Mouse (Mus musculus): ENCODE results near the gene Tmem107. TPM values are rescaled to one million over a fixed set of nuclear protein-coding genes. Genes with fewer than 3 reads are reported as not detected.
"Not testable (repeated sequence)": the region's sequence is repeated elsewhere in the genome, so short reads cannot be mapped to it uniquely, and the experiment has no call there.

Gene Tmem107
- polyA plus RNA-seq, 1 experiment from 2014 or later: 55.1 TPM

DNA sequence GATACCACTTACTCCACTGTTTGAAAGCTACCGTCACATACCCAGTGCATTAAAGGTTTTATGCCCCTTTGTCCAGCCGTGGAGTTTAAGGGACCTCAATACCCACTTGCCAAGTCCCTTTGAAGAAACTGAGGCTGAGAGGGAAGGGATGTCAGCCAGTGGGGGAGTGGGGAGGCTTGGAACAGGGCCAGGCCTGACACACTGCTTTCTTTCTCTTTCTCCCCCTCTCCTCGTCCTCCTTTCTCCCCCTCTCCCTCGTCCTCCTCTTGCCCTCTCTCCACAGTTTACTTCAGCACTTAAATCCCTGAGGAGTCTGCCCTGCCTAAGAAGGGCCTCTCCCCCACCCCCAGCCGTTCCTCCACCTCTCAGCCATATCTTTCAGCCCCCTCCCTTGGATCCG lies 19.8 kb downstream of the Tmem107 start:
- H3K36me3 ChIP-seq (ENCODE audit: poor library complexity, severe bottlenecking): peaks cover 26% of the 10 kb centered on the region
- no peaks in the 10 kb centered on the region for H3K27me3 ChIP-seq
- ATAC-seq: no peak
- no peak overlapping the region for H3K4me3 ChIP-seq
- no peak overlapping the region; the same call in none of the 2 replicates for H3K27ac ChIP-seq
- H3K9ac ChIP-seq: peak overlapping the region; percentile 99
- 64% methylated on average over 5 of the region's 6 CpGs for WGBS
- H3K9me3 ChIP-seq (replicated peaks): no peaks in the 10 kb centered on the region
- H3K4me1 ChIP-seq: peaks cover 36% of the 10 kb centered on the region
- peak overlapping the region; percentile 99 for H3K4me2 ChIP-seq

DNA sequence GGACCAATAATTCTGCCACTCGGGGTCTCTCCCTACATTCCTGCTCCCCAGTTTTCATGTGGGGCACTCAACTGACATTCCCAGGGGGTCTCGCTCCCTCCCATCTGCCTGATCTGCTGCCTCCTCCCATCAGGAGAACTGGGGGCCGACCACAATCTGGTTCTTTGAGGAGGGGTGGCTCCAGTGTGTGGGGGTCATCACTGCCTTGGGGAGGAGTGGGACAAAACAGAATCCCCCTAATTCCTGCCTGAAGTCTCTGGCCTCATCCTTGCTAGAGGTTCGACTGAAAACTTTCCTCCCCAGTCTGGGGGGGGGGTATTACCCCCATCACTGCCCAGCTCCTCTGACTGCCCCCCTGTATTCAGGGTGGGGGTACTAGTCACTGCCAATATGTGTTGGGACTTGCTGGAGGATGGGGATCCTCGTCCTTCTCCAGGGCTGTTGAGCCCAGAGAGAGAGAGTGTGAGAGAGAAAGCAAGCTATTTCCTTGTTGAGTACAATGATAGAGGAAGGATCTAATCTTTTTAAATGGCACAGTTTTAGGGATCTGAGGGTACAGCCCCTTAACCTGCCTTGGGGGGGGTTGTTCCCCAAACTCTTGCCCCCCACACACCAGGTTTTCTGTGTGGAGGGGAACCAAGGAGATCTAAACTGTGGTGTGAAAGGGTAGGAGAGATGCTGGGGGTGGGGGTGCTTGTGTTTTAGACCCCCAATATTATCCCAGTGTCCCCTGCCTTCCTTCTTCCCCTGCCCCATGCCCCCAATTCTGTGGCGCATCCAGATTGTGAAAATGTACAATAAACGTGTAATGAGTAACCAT lies 21.2 kb downstream of the Tmem107 start:
- peaks cover 26% of the 10 kb centered on the region for H3K36me3 ChIP-seq (ENCODE audit: poor library complexity, severe bottlenecking)
- ATAC-seq: no peak
- no peak overlapping the region for H3K9ac ChIP-seq
- no peaks in the 10 kb centered on the region for H3K27me3 ChIP-seq
- H3K9me3 ChIP-seq (replicated peaks): no peaks in the 10 kb centered on the region
- no peak overlapping the region for H3K4me3 ChIP-seq
- no peak overlapping the region for H3K27ac ChIP-seq
- H3K4me1 ChIP-seq: peaks cover 50% of the 10 kb centered on the region
- no peak overlapping the region for H3K4me2 ChIP-seq
- 66% methylated on average over 7 of the region's 7 CpGs for WGBS

DNA sequence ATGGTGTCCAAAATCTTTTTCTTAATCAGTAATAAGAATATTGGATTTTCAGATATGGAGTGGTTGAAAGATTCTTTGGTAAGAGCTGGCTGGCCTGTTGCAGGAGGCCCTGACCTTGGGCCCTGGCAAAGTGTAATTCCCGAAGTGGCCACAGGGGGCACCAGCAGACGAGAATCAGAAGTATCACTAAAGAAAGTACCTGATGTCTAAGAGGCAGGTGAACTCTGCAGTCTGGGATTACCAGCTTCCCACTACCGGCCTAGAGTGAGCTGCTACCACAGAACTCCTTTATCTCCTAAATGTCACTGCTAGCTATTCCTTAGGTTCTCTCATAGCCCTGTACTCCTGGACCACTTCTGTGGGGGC lies 21.8 kb downstream of the Tmem107 start:
- Histone ChIP-seq H3K4me2 (no peak overlapping the region), H3K36me3 (ENCODE audit: poor library complexity, severe bottlenecking) (peaks cover 26% of the 10 kb centered on the region), H3K27ac (no peak overlapping the region), H3K9ac (no peak overlapping the region), H3K4me1 (peaks cover 54% of the 10 kb centered on the region), H3K27me3 (no peaks in the 10 kb centered on the region), H3K9me3 (replicated peaks) (no peaks in the 10 kb centered on the region), H3K4me3 (no peak overlapping the region)
- ATAC-seq: no peak
- WGBS: 2% methylated on average over 3 of the region's 3 CpGs

DNA sequence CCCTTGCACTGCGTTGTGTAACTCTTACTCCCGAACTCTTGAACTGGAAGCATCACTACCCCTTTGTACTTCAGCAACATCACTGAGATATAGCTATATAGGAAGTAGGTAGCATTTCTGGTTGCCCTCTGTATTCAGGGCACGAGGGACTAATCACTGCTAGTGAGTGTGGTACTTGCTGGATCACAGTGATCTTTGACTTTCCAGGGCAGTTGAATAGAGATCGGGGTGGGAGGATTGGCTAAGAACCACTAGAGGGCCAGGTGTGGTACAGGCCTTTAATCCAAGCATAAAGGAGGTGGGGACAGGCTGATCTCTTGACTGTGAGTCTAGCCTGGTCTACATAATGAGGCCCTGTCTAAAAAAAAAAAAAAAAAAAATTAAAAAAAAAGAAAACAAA lies 22.3 kb downstream of the Tmem107 start:
- no peaks in the 10 kb centered on the region for H3K27me3 ChIP-seq
- no peak overlapping the region for H3K4me2 ChIP-seq
- 91% methylated on average over 4 of the region's 4 CpGs for WGBS
- ATAC-seq: no peak
- H3K4me1 ChIP-seq: peaks cover 58% of the 10 kb centered on the region
- H3K9ac ChIP-seq: no peak overlapping the region
- no peak overlapping the region for H3K4me3 ChIP-seq
- no peaks in the 10 kb centered on the region for H3K9me3 ChIP-seq (replicated peaks)
- peaks cover 26% of the 10 kb centered on the region for H3K36me3 ChIP-seq (ENCODE audit: poor library complexity, severe bottlenecking)
- H3K27ac ChIP-seq: no peak overlapping the region

DNA sequence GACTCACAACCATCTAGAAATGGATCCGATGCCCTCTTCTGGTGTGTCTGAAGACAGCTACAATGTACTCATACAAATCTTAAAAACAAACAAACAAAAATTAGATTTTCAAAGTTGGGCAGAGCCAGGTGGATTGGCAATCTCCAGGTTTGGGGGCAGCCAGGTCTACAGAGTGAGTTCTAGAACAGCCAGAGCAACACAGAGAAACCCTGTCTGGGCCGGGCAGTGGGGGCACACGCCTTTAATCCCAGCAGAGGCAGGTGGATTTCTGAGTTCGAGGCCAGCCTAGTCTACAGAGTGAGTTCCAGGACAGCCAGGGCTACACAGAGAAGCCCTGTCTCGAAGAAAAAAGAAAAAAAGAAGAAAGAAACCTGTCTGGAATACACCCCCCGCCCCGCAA lies 23.2 kb downstream of the Tmem107 start:
- H3K9me3 ChIP-seq (replicated peaks); H3K4me2 ChIP-seq; H3K9ac ChIP-seq; H3K27ac ChIP-seq; ATAC-seq; H3K4me3 ChIP-seq; H3K27me3 ChIP-seq: not testable (repeated sequence)
- peaks cover 26% of the 10 kb centered on the region for H3K36me3 ChIP-seq (ENCODE audit: poor library complexity, severe bottlenecking)
- peaks cover 65% of the 10 kb centered on the region for H3K4me1 ChIP-seq
- WGBS: 88% methylated on average over 7 of the region's 7 CpGs

DNA sequence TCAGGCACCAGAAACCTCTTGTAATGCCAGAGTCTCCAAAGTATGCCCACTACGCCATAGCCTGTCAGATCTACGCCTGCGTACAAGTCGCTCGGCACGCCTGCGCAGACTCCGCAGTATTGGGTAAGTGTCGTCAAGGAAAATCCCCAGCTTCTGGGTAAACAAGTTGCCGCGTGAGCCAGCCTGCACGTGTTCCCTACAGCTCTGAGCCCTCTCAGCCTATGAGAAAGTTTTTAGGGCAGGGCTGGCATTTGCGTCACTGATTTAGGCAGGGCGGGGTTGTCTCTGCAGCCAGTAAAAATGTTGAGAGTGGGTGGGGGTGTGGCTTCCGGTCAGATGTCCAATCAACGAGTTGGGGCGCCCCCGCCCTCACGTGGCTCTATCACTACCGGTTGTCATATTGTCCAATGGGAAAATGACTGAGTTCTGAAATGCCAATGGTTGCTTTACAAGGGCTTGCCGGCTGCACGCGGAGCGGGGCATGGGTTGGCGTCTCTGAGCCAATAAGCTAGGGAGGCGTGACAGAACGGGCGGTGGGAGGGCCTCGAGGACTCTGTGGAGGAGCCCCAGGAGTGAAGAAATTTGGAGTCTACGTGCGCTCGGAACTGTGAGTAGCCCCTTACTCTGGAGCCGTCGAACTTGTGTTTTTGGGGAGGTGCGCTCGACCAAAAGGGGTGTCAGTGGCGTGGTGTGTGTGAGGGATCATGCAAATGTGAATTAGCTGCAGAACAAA lies 24.3 kb downstream of the Tmem107 start, which contains the start of gene Per1:
TSS of gene Per1 (plus strand) at position 521 of the 733 bp plus-strand sequence.
- peaks cover 64% of the 10 kb centered on the region for H3K4me1 ChIP-seq
- H3K9me3 ChIP-seq (replicated peaks): no peaks in the 10 kb centered on the region
- peak within 1 kb of the TSS; percentile 53 for H3K9ac ChIP-seq
- H3K4me3 ChIP-seq: peak within 1 kb of the TSS; percentile 43
- ATAC-seq: peak; percentile 95
- under 1% methylated on average over 37 of the region's 37 CpGs for WGBS
- peak within 1 kb of the TSS; percentile 75 for H3K27ac ChIP-seq
- peaks cover 22% of the 10 kb centered on the region for H3K36me3 ChIP-seq (ENCODE audit: poor library complexity, severe bottlenecking)
- H3K4me2 ChIP-seq: peak within 1 kb of the TSS; percentile 93
- H3K27me3 ChIP-seq: no peaks in the 10 kb centered on the region

DNA sequence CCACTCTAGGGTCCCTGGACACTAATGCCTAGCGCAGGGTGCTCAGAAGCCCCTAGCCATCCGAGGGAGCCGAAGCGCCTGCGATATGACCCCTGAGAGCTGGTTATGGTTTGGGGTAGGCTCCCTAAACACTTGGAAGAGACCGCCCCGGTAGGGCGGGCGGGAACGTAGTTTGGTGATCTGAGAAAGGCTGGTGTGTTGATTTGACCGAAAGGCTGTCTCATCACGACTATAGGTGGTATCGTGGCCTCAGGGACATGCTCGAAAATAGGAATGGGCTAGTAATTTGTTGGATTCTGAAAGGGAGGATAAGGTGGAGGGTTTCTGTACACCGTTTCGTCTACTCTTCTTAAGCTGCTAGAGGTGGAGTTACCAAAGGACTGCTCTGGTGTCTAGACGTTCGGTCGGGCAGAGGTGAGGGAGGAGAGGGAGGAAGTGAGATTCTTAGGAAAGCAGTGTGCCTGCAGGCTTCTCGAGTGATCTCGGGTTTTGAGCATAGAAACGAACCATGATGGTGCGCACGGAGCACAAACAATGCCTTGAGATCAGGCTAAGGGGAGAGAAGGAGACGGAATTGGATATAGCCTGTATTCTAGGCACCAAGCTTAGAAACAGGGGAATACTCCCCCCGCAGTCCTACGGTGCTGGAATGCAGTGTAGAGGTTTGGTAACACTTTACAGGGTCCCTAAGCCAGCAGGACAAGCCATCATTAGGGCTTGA lies 25.1 kb downstream of the Tmem107 start:
- no peaks in the 10 kb centered on the region for H3K9me3 ChIP-seq (replicated peaks)
- H3K4me3 ChIP-seq: peak overlapping the region; percentile 43
- peak overlapping the region; percentile 93 for H3K4me2 ChIP-seq
- H3K4me1 ChIP-seq: peaks cover 64% of the 10 kb centered on the region
- no peak for ATAC-seq
- peak overlapping the region; percentile 54; the same call in 1 of the 2 replicates for H3K27ac ChIP-seq
- 2% methylated on average over 27 of the region's 27 CpGs for WGBS
- H3K27me3 ChIP-seq: no peaks in the 10 kb centered on the region
- H3K36me3 ChIP-seq (ENCODE audit: poor library complexity, severe bottlenecking): peaks cover 18% of the 10 kb centered on the region; the same call in 1 of the 2 replicates
- peak overlapping the region; percentile 53 for H3K9ac ChIP-seq

DNA sequence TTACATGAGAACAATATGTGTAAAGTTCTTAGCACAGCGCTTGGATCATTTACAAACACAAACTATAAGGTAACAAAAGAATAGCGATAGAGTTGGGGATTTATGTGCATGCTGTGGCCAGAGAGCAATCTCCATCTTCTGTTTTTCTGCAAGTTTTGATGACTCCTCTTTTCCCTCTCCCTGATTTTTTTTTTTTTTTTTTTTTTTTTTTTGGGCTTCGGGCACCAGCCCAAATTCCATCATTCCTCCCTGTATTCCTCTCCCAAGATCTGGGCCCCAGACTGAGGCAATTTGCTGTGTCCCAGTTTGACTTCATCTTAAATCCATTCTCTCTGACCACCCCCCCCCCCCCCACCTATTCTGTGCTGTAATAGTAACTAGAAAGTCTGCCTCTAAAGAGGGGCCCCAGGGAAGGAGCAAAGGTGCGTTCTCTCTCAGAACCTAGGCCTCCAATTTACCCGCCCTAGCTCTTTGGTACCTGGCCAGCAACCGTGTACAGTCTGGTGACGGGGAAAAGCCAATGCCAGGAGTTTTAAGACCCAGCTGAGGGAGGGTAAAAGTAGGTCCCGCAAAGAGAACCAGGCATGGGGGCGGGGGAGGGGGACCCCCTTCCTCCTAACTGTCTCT lies 25.9 kb downstream of the Tmem107 start:
- 14% methylated on average over 9 of the region's 9 CpGs for WGBS
- no peaks in the 10 kb centered on the region for H3K9me3 ChIP-seq (replicated peaks)

DNA sequence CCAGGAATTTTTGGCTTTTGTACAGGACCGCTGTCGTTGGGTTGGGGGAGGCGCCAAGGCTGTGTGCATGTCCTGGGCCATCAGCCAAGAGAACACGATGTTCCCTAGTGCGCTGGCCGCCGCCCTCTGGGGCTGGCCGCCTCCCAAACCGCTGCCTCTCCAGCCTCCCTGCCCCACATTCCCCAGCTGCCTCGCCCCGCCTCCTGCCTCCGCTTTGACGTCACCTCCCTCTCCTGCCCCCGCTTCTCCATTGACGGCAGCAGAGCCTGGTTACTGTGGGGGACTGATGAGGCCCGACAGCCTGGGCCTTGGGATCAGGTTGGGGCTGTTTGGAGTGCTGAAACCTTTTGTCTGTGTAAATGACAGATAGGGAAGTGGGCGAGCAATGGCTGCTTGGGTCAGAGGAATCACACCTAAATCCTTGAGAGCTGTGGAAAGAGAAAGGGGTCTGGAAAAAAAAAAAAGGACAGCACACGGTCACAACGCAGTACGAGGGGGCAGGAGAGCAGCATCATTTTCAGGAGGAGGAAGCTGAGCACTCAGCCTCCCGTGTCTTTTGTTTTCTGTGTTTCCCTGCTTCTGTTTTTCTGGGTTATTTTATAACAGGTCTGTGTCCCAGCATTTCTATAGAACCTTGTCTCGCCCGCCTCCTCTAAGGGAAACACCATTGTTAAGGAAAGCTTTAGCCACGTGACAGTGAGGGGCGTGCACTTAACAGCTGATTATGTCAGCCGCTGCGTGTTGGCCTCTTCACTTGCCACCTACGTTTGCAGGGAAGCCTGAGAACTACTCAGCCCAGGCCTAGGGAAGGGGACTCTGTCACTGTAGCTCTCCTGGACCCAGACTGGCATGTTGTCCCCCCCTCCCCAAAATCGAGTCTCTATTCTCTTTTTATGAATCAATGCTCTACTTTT lies 26.6 kb downstream of the Tmem107 start:
- Histone ChIP-seq H3K36me3 (ENCODE audit: poor library complexity, severe bottlenecking) (peaks cover 24% of the 10 kb centered on the region), H3K27ac (peak overlapping the region; percentile 91), H3K4me1 (peaks cover 65% of the 10 kb centered on the region), H3K27me3 (no peaks in the 10 kb centered on the region), H3K9ac (peak overlapping the region; percentile 58), H3K4me3 (peak overlapping the region; percentile 30), H3K4me2 (peak overlapping the region; percentile 93), H3K9me3 (replicated peaks) (no peaks in the 10 kb centered on the region)
- WGBS: 2% methylated on average over 29 of the region's 29 CpGs
- ATAC-seq: no peak; the same call in 1 of the 2 replicates

More for the DNA sequence above, 25.9 kb downstream of the Tmem107 start:
- peak overlapping the region; percentile 93 for H3K4me2 ChIP-seq
- peaks cover 19% of the 10 kb centered on the region for H3K36me3 ChIP-seq (ENCODE audit: poor library complexity, severe bottlenecking)
- peaks cover 65% of the 10 kb centered on the region for H3K4me1 ChIP-seq
- H3K27ac ChIP-seq: peak overlapping the region; percentile 91
- peak overlapping the region; percentile 58 for H3K9ac ChIP-seq
- no peaks in the 10 kb centered on the region for H3K27me3 ChIP-seq
- peak overlapping the region; percentile 43 for H3K4me3 ChIP-seq
- ATAC-seq: no peak

DNA sequence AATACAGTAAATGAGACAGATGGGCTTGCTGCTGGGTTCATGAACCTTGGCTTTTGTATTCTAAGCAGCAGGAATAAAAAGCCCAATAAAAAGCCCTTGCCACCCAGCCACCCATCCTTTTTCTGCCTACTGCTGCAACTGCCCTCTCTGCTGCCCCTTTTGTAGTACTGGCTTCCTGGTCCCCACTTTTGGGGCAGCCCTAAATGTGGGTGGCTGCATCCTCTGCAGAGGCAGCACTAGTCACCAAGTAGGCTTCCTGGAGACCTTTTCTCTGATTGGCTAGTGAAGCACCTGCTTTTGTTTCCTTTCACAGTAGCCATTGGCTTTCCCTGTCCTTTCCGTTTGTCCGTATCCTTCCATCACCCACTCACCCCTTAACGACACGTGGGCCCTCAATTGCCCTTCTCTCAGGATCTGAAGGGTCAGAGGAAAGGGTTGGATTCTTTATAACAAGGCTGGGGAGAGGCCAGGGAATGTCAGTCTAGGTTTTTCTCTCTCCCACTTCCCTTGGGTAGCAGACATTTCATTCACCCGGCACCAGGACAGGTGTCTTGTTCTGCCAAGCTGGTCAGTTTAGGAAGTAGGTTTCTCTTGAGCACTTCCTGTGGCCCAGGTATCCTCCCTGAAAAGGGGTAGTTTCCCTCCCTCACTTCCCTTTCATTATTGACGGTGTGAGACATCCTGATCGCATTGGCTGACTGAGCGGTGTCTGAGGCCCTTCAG lies 27.6 kb downstream of the Tmem107 start:
- peaks cover 27% of the 10 kb centered on the region for H3K36me3 ChIP-seq (ENCODE audit: poor library complexity, severe bottlenecking)
- peak overlapping the region; percentile 76; the same call in 1 of the 2 replicates for H3K9ac ChIP-seq
- ATAC-seq: no peak
- H3K4me2 ChIP-seq: peak overlapping the region; percentile 93
- H3K27me3 ChIP-seq: no peaks in the 10 kb centered on the region
- H3K4me3 ChIP-seq: peak overlapping the region; percentile 53
- 22% methylated on average over 8 of the region's 8 CpGs for WGBS
- H3K9me3 ChIP-seq (replicated peaks): no peaks in the 10 kb centered on the region
- peaks cover 65% of the 10 kb centered on the region for H3K4me1 ChIP-seq
- H3K27ac ChIP-seq: peak overlapping the region; percentile 91
